Mouse (Mus musculus): ENCODE measurements around the gene Skil.

- no peak for TF ChIP-seq RCOR1 (conservative IDR thresholded peaks at IDR 0.05; ENCODE audit: low read depth, low read length)
- TF ChIP-seq CHD2 (IDR thresholded peaks at IDR 0.05; ENCODE audit: low read length) = no peak
- TF ChIP-seq ELF1 (IDR thresholded peaks at IDR 0.05; ENCODE audit: low read depth, low read length) = no peak
- no peak for TF ChIP-seq MEF2A (IDR thresholded peaks at IDR 0.05; ENCODE audit: borderline replicate concordance, low read depth, low read length)
- no peak for TF ChIP-seq POLR2A (IDR thresholded peaks at IDR 0.05; ENCODE audit: low read depth, low read length)
- TF ChIP-seq POLR2AphosphoS2 (IDR thresholded peaks at IDR 0.05; ENCODE audit: low read depth, low read length) = no peak
- no peak for TF ChIP-seq ZNF384 (IDR thresholded peaks at IDR 0.05; ENCODE audit: low read depth, low read length)
- no peak for TF ChIP-seq KAT2A (IDR thresholded peaks at IDR 0.05; ENCODE audit: insufficient replicate concordance, low read length)
- no peak for TF ChIP-seq CTCF (conservative IDR thresholded peaks at IDR 0.05 in 1 of 2, IDR thresholded peaks at IDR 0.05 in 1 of 2; ENCODE audit: low read depth in 2 of 2, low read length in 2 of 2)
- TF ChIP-seq EP300 (IDR thresholded peaks at IDR 0.05; ENCODE audit: low read length) = no peak
- no peak for TF ChIP-seq GABPA (IDR thresholded peaks at IDR 0.05; ENCODE audit: insufficient replicate concordance, low read depth, low read length)
Measured at GRCm38 (mm10) chr3:31152108-31152507, 57.2 kb downstream of the Skil start.
